Mouse (Mus musculus): ENCODE measurements around the gene Pofut1. TPM values are rescaled to one million over a fixed set of nuclear protein-coding genes. Genes with fewer than 3 reads are reported as not detected.
"Not testable (repeated sequence)": the region's sequence is repeated elsewhere in the genome, so short reads cannot be mapped to it uniquely, and the experiment has no call there.

The Pofut1 gene
- polyA plus RNA-seq, 1 experiment = 29.7 TPM

- no peak for DNase-seq (ENCODE audit: low spot score)
These were observed 2.1 kb upstream of the Pofut1 start for GRCm38 (mm10) chr2:153239021-153239859.

- no peak for DNase-seq (ENCODE audit: low spot score)
These were observed 1.4 kb upstream of the Pofut1 start for GRCm38 (mm10) chr2:153239860-153240480.

GRCm38 (mm10) chr2:153240701-153241235 is 565 bp upstream of the Pofut1 start:
- no peak for DNase-seq (ENCODE audit: low spot score)

GRCm38 (mm10) chr2:153242156-153242555 is 823 bp downstream of the Pofut1 start:
- no peak for DNase-seq (ENCODE audit: low spot score)

GRCm38 (mm10) chr2:153249751-153250150 is 8.4 kb downstream of the Pofut1 start:
- DNase-seq (ENCODE audit: low spot score) = no peak

GRCm38 (mm10) chr2:153256604-153257003 is 15.3 kb downstream of the Pofut1 start:
- DNase-seq (ENCODE audit: low spot score) = no peak

- no peak for DNase-seq (ENCODE audit: low spot score)
These were observed 17.9 kb downstream of the Pofut1 start for GRCm38 (mm10) chr2:153259030-153259863.

GRCm38 (mm10) chr2:153259864-153260674 is 18.7 kb downstream of the Pofut1 start:
- no peak for DNase-seq (ENCODE audit: low spot score)

GRCm38 (mm10) chr2:153263053-153263452 is 21.7 kb downstream of the Pofut1 start:
- no peak for DNase-seq (ENCODE audit: low spot score)

- no peak for DNase-seq (ENCODE audit: low spot score)
These were observed 26.0 kb downstream of the Pofut1 start for GRCm38 (mm10) chr2:153267331-153267730.

GRCm38 (mm10) chr2:153270231-153270915 is 29.0 kb downstream of the Pofut1 start:
- not testable (repeated sequence) for DNase-seq (ENCODE audit: low spot score)

GRCm38 (mm10) chr2:153274200-153274918 is 33.0 kb downstream of the Pofut1 start:
- DNase-seq (ENCODE audit: low spot score) = not testable (repeated sequence)

GRCm38 (mm10) chr2:153274919-153275247 is 33.5 kb downstream of the Pofut1 start:
- no peak for DNase-seq (ENCODE audit: low spot score)

GRCm38 (mm10) chr2:153275577-153275976 is 34.2 kb downstream of the Pofut1 start:
- DNase-seq (ENCODE audit: low spot score) = not testable (repeated sequence)

- no peak for DNase-seq (ENCODE audit: low spot score)
These were observed 35.1 kb downstream of the Pofut1 start for GRCm38 (mm10) chr2:153276440-153276839.

- DNase-seq (ENCODE audit: low spot score) = not testable (repeated sequence)
These were observed 35.5 kb downstream of the Pofut1 start for GRCm38 (mm10) chr2:153276846-153277245.

GRCm38 (mm10) chr2:153278357-153278756 is 37.0 kb downstream of the Pofut1 start:
- DNase-seq (ENCODE audit: low spot score) = no peak

GRCm38 (mm10) chr2:153283919-153284318 is 42.6 kb downstream of the Pofut1 start:
- no peak for DNase-seq (ENCODE audit: low spot score)

GRCm38 (mm10) chr2:153286524-153286923 is 45.2 kb downstream of the Pofut1 start:
- DNase-seq (ENCODE audit: low spot score) = no peak

- DNase-seq (ENCODE audit: low spot score) = no peak
These were observed 46.5 kb downstream of the Pofut1 start for GRCm38 (mm10) chr2:153287835-153288234.
